Mouse (Mus musculus) CH12.LX (cell line): Measurements from ENCODE around the gene Tymp.

Experiments
- CTCF ChIP-seq, 2 experiments: IDR thresholded peaks in 1 of 2; conservative IDR thresholded peaks in 1 of 2; 2 replicates each; pipeline ENCODE4 v1.5.1; 2011 to 2012; ENCODE audit warnings: low read depth in 2 of 2, low read length in 2 of 2, improper control_type of control experiment in 1 of 2, inconsistent platforms in 1 of 2, mild to moderate bottlenecking in 1 of 2, moderate library complexity in 1 of 2
- MEF2A ChIP-seq: IDR thresholded peaks from 2 replicates; pipeline ENCODE4 v1.6.1; 2014; ENCODE audit warnings: low read depth, mild to moderate bottlenecking, inconsistent platforms, low read length, improper control_type of control experiment, borderline replicate concordance
- MYC ChIP-seq: IDR thresholded peaks from 2 replicates; pipeline ENCODE4 v1.6.1; 2011; ENCODE audit warnings: low read depth, mild to moderate bottlenecking, improper control_type of control experiment, low read length
- SMC3 ChIP-seq: IDR thresholded peaks from 2 replicates; pipeline ENCODE4 v1.6.1; 2011; ENCODE audit warnings: low read depth, low read length, improper control_type of control experiment
- USF1 ChIP-seq: IDR thresholded peaks from 2 replicates; pipeline ENCODE4 v1.6.1; 2014; ENCODE audit warnings: low read depth, mild to moderate bottlenecking, inconsistent platforms, low read length, improper control_type of control experiment

DNA sequence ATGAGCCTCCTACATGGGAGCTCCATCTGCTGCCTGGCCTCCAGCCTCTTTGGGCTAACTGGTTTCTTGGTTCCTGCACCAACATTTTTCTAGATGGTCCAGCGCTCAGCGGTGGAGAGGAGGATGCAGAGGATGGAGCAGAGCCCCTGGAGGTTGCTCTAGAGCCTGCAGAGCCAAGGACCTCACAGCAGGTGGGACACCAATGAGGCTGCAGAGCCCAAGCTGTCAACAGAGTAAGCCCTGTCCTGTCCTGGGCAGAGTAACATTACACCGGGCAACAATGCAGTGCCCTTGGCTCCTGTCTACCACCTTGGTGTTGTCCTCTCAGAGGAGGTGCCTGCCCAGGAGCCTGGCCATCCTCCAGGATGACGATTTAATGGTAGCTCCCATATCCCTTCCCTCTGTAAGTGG, 11.7 kb downstream of the Tymp start:
- TF ChIP-seq USF1: no peak
- TF ChIP-seq CTCF (conservative IDR thresholded peaks at IDR 0.05 in 1 of 2, IDR thresholded peaks at IDR 0.05 in 1 of 2; ENCODE audit: low read depth in 2 of 2, low read length in 2 of 2): no peak
- no peak for TF ChIP-seq MEF2A
- TF ChIP-seq SMC3: no peak
- TF ChIP-seq MYC: no peak
